Mouse (Mus musculus) lung, postnatal 0 days (tissue): Measurements from ENCODE around the gene Dlk1. TPM values are rescaled to one million over a fixed set of nuclear protein-coding genes. Genes with fewer than 3 reads are reported as not detected.

Source experiments
- ATAC-seq: fragments of 200-750 bp; cut with Nextera tagmentation; 2 replicates; pipeline ENCODE4 v1.8.0; 2017; ENCODE audit warnings: moderate library complexity
- DNase-seq: peaks from one replicate; pipeline ENCODE4 v3.0.0-alpha.2; 2016; ENCODE audit warnings: low spot score
- H3K27ac ChIP-seq: fragments of 300-500 bp; sonication (generic); 2 replicates; pipeline ENCODE4 v1.5.1; 2014; ENCODE audit warnings: antibody characterized with exemption, mild to moderate bottlenecking, low read length, mixed read lengths
- H3K27me3 ChIP-seq: fragments of 300-500 bp; sonication (generic); replicated peaks from 2 replicates; pipeline ENCODE4 v1.6.1; 2014; ENCODE audit warnings: low read length, mixed read lengths; ENCODE audit not compliant: insufficient read depth
- H3K36me3 ChIP-seq: fragments of 300-500 bp; sonication (generic); 2 replicates; pipeline ENCODE4 v1.6.1; 2014; ENCODE audit warnings: low read length, mixed read lengths; ENCODE audit not compliant: insufficient read depth
- H3K4me1 ChIP-seq: fragments of 300-500 bp; sonication (generic); 2 replicates; pipeline ENCODE4 v1.6.1; 2014; ENCODE audit warnings: antibody characterized with exemption, low read depth, low read length, mixed read lengths; ENCODE audit not compliant: insufficient read depth
- H3K4me2 ChIP-seq: fragments of 300-500 bp; sonication (generic); replicated peaks from 2 replicates; pipeline ENCODE4 v1.6.1; 2014; ENCODE audit warnings: low read depth, mild to moderate bottlenecking, low read length, moderate library complexity, mixed read lengths
- H3K4me3 ChIP-seq: fragments of 300-500 bp; sonication (generic); 2 replicates; pipeline ENCODE4 v1.5.1; 2014; ENCODE audit warnings: low read depth, low read length
- H3K9ac ChIP-seq: fragments of 300-500 bp; sonication (generic); replicated peaks from 2 replicates; pipeline ENCODE4 v1.6.1; 2014; ENCODE audit warnings: low read depth, mild to moderate bottlenecking
- H3K9me3 ChIP-seq: fragments of 300-500 bp; sonication (generic); 2 replicates; pipeline ENCODE4 v1.6.1; 2016; ENCODE audit warnings: low read length, mixed read lengths
- CTCF ChIP-seq: IDR thresholded peaks from 2 replicates; pipeline ENCODE4 v1.5.1; 2016; ENCODE audit warnings: antibody characterized with exemption, mild to moderate bottlenecking
- EP300 ChIP-seq: IDR thresholded peaks from 2 replicates; pipeline ENCODE4 v1.6.1; 2016; ENCODE audit warnings: antibody characterized with exemption, mild to moderate bottlenecking, control low read depth
- WGBS: fragments of 180-500 bp; shearing (Covaris S2); extraction: QIAGEN DNeasy Blood & Tissue Kit; methylation state at CpG from one replicate; pipeline ENCODE4 v1.1.7; 2014; 5-methylcytosine and 5-hydroxymethylcytosine counted together
- polyA plus RNA-seq: library from polyadenylated mRNA; unstranded; fragments of >200 nt; fragmentation: Nextera tagmentation; extraction: Ambion mirVana; gene quantifications from 2 replicates; pipeline ENCODE4 v1.2.1, GENCODE M21; 2015

Dlk1 gene
- 176 and 364 TPM in 2 replicates for polyA plus RNA-seq

- 22% methylated on average over 12 of the region's 13 CpGs for WGBS
- no peak for TF ChIP-seq CTCF
- no peak for TF ChIP-seq EP300
- Histone ChIP-seq H3K9ac (0 out of 2 replicates have a peak within 1 kb of the TSS, but pooled peaks have one; percentile 8), H3K27ac (no peak within 1 kb of the TSS), H3K4me2 (peak within 1 kb of the TSS; percentile 62), H3K4me1 (0 out of 2 replicates have a peak, but pooled peaks cover 4% of the 10 kb centered on the region), H3K27me3 (peaks cover 21% of the 10 kb centered on the region; the same call in 1 of the 2 replicates), H3K4me3 (peak within 1 kb of the TSS; percentile 35), H3K9me3 (no peaks in the 10 kb centered on the region), H3K36me3 (no peaks in the 10 kb centered on the region)
- no peak for ATAC-seq
- DNase-seq: no peak
Measured at GRCm38 (mm10) chr12:109452592-109452991, at the start of gene Dlk1. Gene Dlk1 (plus strand): TSS chr12:109452823.

- Histone ChIP-seq H3K27me3 (no peaks in the 10 kb centered on the region), H3K4me3 (no peak overlapping the region), H3K4me1 (peaks cover 20% of the 10 kb centered on the region), H3K9ac (no peak overlapping the region), H3K27ac (no peak overlapping the region), H3K36me3 (no peaks in the 10 kb centered on the region), H3K4me2 (no peak overlapping the region), H3K9me3 (no peaks in the 10 kb centered on the region)
- TF ChIP-seq EP300 (no peak), CTCF (no peak)
- ATAC-seq (no peak), DNase-seq (no peak)
- WGBS: 56% methylated on average over 5 of the region's 5 CpGs
Measured at GRCm38 (mm10) chr12:109402943-109403342, 49.7 kb upstream of the Dlk1 start.

- H3K36me3 ChIP-seq: no peaks in the 10 kb centered on the region
- no peak overlapping the region for H3K9ac ChIP-seq
Measured at GRCm38 (mm10) chr12:109403752-109404151, 48.9 kb upstream of the Dlk1 start.

GRCm38 (mm10) chr12:109406018-109406417 is 46.6 kb upstream of the Dlk1 start:
- H3K4me2 ChIP-seq: no peak overlapping the region
- H3K9me3 ChIP-seq: no peaks in the 10 kb centered on the region
- no peaks in the 10 kb centered on the region for H3K36me3 ChIP-seq
- H3K27me3 ChIP-seq: no peaks in the 10 kb centered on the region
- TF ChIP-seq CTCF (no peak), EP300 (no peak)
- no peak overlapping the region for H3K9ac ChIP-seq
- no peak overlapping the region for H3K27ac ChIP-seq
- H3K4me3 ChIP-seq: no peak overlapping the region
- ATAC-seq (no peak), DNase-seq (no peak)
- H3K4me1 ChIP-seq: peaks cover 9% of the 10 kb centered on the region; the same call in 1 of the 2 replicates
- 44% methylated on average over 3 of the region's 3 CpGs for WGBS

More at GRCm38 (mm10) chr12:109403752-109404151, 48.9 kb upstream of the Dlk1 start:
- no peak for ATAC-seq
- no peak overlapping the region for H3K27ac ChIP-seq
- TF ChIP-seq EP300 (no peak), CTCF (no peak)
- no peaks in the 10 kb centered on the region for H3K27me3 ChIP-seq
- H3K9me3 ChIP-seq: no peaks in the 10 kb centered on the region
- no peak for DNase-seq
- H3K4me2 ChIP-seq: no peak overlapping the region
- 69% methylated on average over 9 of the region's 9 CpGs for WGBS
- H3K4me1 ChIP-seq: peaks cover 20% of the 10 kb centered on the region
- no peak overlapping the region for H3K4me3 ChIP-seq

- H3K4me2 ChIP-seq: no peak overlapping the region
- no peaks in the 10 kb centered on the region for H3K4me1 ChIP-seq
- ATAC-seq (peak; percentile 69), DNase-seq (peak; percentile 65)
- H3K27me3 ChIP-seq: no peaks in the 10 kb centered on the region
- TF ChIP-seq CTCF (no peak), EP300 (0 out of 2 replicates have a peak, but pooled peaks have one; percentile 19)
- no peaks in the 10 kb centered on the region for H3K36me3 ChIP-seq
- no peaks in the 10 kb centered on the region for H3K9me3 ChIP-seq
- no peak overlapping the region for H3K9ac ChIP-seq
- no peak overlapping the region for H3K4me3 ChIP-seq
- peak overlapping the region; percentile 8; the same call in 1 of the 2 replicates for H3K27ac ChIP-seq
- 33% methylated on average over 11 of the region's 11 CpGs for WGBS
Measured at GRCm38 (mm10) chr12:109410723-109411122, 41.9 kb upstream of the Dlk1 start.

- 59% methylated on average over 9 of the region's 9 CpGs for WGBS
- H3K4me2 ChIP-seq: no peak overlapping the region
- H3K9ac ChIP-seq: no peak overlapping the region
- TF ChIP-seq EP300 (no peak), CTCF (no peak)
- peak overlapping the region; percentile 8; the same call in 1 of the 2 replicates for H3K27ac ChIP-seq
- H3K4me3 ChIP-seq: no peak overlapping the region
- DNase-seq (no peak), ATAC-seq (peak; percentile 31; the same call in 1 of the 2 replicates)
- H3K9me3 ChIP-seq: no peaks in the 10 kb centered on the region
- H3K4me1 ChIP-seq: no peaks in the 10 kb centered on the region
- H3K27me3 ChIP-seq: no peaks in the 10 kb centered on the region
- no peaks in the 10 kb centered on the region for H3K36me3 ChIP-seq
Measured at GRCm38 (mm10) chr12:109411172-109412070, 41.2 kb upstream of the Dlk1 start.
